Mouse (Mus musculus) neural tube, embryonic 11.5 days (tissue): ENCODE measurements around the gene Fhad1. TPM values are rescaled to one million over a fixed set of nuclear protein-coding genes. Genes with fewer than 3 reads are reported as not detected.

Source experiments
- ATAC-seq: fragments of 200-750 bp; cut with Nextera tagmentation; 2 replicates; pipeline ENCODE4 v1.8.0; 2017; ENCODE audit warnings: moderate number of reproducible peaks, mild to moderate bottlenecking, moderate TSS enrichment, moderate library complexity; ENCODE audit not compliant: insufficient read depth, low FRiP score, low TSS enrichment
- DNase-seq: peaks from one replicate; pipeline ENCODE4 v3.0.0-alpha.2; 2015; ENCODE audit warnings: low spot score
- H3K27ac ChIP-seq: fragments of 300-500 bp; sonication (generic); 2 replicates; pipeline ENCODE4 v1.5.1; 2014; ENCODE audit warnings: low read depth, mild to moderate bottlenecking, low read length
- H3K27me3 ChIP-seq: fragments of 300-500 bp; sonication (generic); 2 replicates; pipeline ENCODE4 v1.6.1; 2014; ENCODE audit warnings: mild to moderate bottlenecking, low read length, mixed read lengths; ENCODE audit not compliant: control insufficient read depth, insufficient read depth
- H3K36me3 ChIP-seq: fragments of 300-500 bp; sonication (generic); 2 replicates; pipeline ENCODE4 v1.6.1; 2014; ENCODE audit warnings: mild to moderate bottlenecking, low read length, moderate library complexity, mixed read lengths; ENCODE audit not compliant: control insufficient read depth, insufficient read depth
- H3K4me1 ChIP-seq: fragments of 300-500 bp; sonication (generic); 2 replicates; pipeline ENCODE4 v1.6.1; 2014; ENCODE audit warnings: low read length, mixed read lengths; ENCODE audit not compliant: control insufficient read depth, insufficient read depth
- H3K4me2 ChIP-seq: fragments of 300-500 bp; sonication (generic); 2 replicates; pipeline ENCODE4 v1.6.1; 2014; ENCODE audit warnings: low read depth, mild to moderate bottlenecking, moderate library complexity
- H3K4me3 ChIP-seq: fragments of 300-500 bp; sonication (generic); 2 replicates; pipeline ENCODE4 v1.5.1; 2014; ENCODE audit warnings: low read depth, low read length
- H3K9ac ChIP-seq: fragments of 300-500 bp; sonication (generic); 2 replicates; pipeline ENCODE4 v1.6.1; 2014; ENCODE audit warnings: mild to moderate bottlenecking, low read length
- H3K9me3 ChIP-seq: fragments of 300-500 bp; sonication (generic); 2 replicates; pipeline ENCODE4 v1.6.1; 2016; ENCODE audit warnings: low read length; ENCODE audit not compliant: control insufficient read depth
- WGBS: fragments of 180-500 bp; shearing (Covaris S2); extraction: QIAGEN DNeasy Blood & Tissue Kit; methylation state at CpG from one replicate; pipeline ENCODE4 v1.1.7; 2014; 5-methylcytosine and 5-hydroxymethylcytosine counted together
- polyA plus RNA-seq: library from polyadenylated mRNA; unstranded; fragments of >200 nt; fragmentation: Nextera tagmentation; extraction: Ambion mirVana; gene quantifications from 2 replicates; pipeline ENCODE4 v1.2.1, GENCODE M21; 2014

The Fhad1 gene
- polyA plus RNA-seq, 1 experiment from 2014 or later: 1.5 TPM

DNA sequence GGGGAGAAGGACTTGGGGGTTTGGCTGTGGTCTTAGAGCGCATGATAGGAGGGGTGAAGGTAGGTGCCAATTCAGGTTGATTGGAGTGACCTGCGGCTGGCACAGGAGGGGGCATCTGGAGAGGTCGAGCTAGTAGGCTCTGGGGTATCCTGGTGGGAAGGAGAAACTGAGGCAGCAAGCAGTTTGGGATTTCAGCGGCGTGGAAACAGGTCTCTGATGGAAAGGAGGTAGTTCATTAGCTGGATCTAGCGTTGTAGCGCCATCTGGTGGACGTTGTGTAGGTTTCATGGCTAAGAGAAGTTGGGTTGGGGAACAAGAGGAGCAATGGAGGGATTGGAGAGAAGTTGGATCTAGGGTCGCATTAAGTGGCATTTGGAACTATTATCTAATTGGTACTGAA is 161.4 kb downstream of the Fhad1 start:
- Histone ChIP-seq H3K9ac (no peak overlapping the region), H3K4me3 (no peak overlapping the region), H3K36me3 (no peaks in the 10 kb centered on the region), H3K4me2 (no peak overlapping the region), H3K9me3 (no peaks in the 10 kb centered on the region), H3K27me3 (no peaks in the 10 kb centered on the region), H3K4me1 (no peaks in the 10 kb centered on the region), H3K27ac (no peak overlapping the region)
- ATAC-seq (no peak), DNase-seq (peak; percentile 63)
- 87% methylated on average over 9 of the region's 9 CpGs for WGBS

DNA sequence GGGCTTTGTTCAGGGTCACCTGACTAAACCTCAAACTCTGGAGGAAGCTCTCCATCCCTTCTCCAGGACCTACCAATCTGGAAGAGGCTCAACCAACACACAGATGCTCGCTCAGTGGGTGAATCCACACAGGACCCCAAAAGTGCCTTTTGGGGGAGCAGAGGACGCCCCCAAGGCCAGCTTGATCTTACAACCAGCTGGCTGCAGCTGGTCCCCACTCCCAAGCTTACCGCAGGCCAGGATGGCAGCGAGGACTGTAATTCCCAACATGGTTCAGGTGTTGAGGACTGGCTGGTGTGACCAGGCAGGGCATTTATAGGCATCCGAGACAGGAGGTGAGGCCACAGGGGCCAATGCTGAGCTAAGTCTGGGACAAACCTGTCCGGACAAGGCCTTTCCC is 168.9 kb downstream of the Fhad1 start, which contains the start of gene Ctrc:
TSS of gene Ctrc (minus strand) at position 361 of the 400 bp plus-strand sequence.
- H3K9me3 ChIP-seq: no peaks in the 10 kb centered on the region
- no peak within 1 kb of the TSS for H3K4me3 ChIP-seq
- 80% methylated on average over 6 of the region's 6 CpGs for WGBS
- no peaks in the 10 kb centered on the region for H3K36me3 ChIP-seq
- no peak within 1 kb of the TSS for H3K4me2 ChIP-seq
- H3K27ac ChIP-seq: no peak within 1 kb of the TSS
- H3K9ac ChIP-seq: no peak within 1 kb of the TSS
- ATAC-seq (no peak), DNase-seq (no peak)
- no peaks in the 10 kb centered on the region for H3K4me1 ChIP-seq
- H3K27me3 ChIP-seq: no peaks in the 10 kb centered on the region

Other genes starting within 250 kb of the Fhad1 start
- gene Dnajc16, start 224.2 kb downstream of the Fhad1 start, polyA plus RNA-seq: 5.4 and 5.8 TPM in 2 replicates
- 19.3 and 21.7 TPM in 2 replicates for gene Casp9, start 221.5 kb downstream of the Fhad1 start, polyA plus RNA-seq
- gene Cela2a, start 188.9 kb downstream of the Fhad1 start, polyA plus RNA-seq: not detected in 2 replicates
- not detected in 2 replicates for gene Ctrc, start 168.7 kb downstream of the Fhad1 start, polyA plus RNA-seq
- gene Efhd2, start 140.2 kb downstream of the Fhad1 start, polyA plus RNA-seq: 24.4 and 28.5 TPM in 2 replicates
- 5.1 and 8.0 TPM in 2 replicates for gene Tmem51, start 69.2 kb upstream of the Fhad1 start, polyA plus RNA-seq
- gene Kazn, start 224.3 kb upstream of the Fhad1 start, polyA plus RNA-seq: 10.6 and 12.2 TPM in 2 replicates